ENCODE assay signal across 8 mouse cellular contexts in genomic region chr3:108147386-108148235, GRCm38 (mm10). TPM values are rescaled to one million over a fixed set of nuclear protein-coding genes. Genes with fewer than 3 reads are reported as not detected.
A peak's percentile ranks its signal among the peaks of the same experiment; 100 is the strongest.
DNase-seq lines count a peak whose midpoint lies in the region; ATAC-seq lines count a peak whose summit lies in the region.

No protein-coding gene starts in this region.

- peak; percentile 54; the same call in 1 of the 2 replicates for ATAC-seq in intestine, embryonic 14.5 days (replicated peaks; ENCODE audit: low FRiP score, low TSS enrichment, low read depth)
- ATAC-seq in megakaryocyte-erythroid progenitor cell, adult 5-6 weeks (replicated peaks; ENCODE audit: low FRiP score, low TSS enrichment, poor library complexity, severe bottlenecking), result peak; percentile 67

- no peak overlapping the region for H3K27ac ChIP-seq in intestine, embryonic 14.5 days (ENCODE audit: low read depth)

- H3K27me3 ChIP-seq in intestine, embryonic 14.5 days (replicated peaks; ENCODE audit: control insufficient read depth, insufficient read depth, low read length), result no peaks in the 10 kb centered on the region

- no peaks in the 10 kb centered on the region for H3K9me3 ChIP-seq in intestine, embryonic 14.5 days (ENCODE audit: control insufficient read depth, low read length)

- peak overlapping the region; percentile 20 for H3K4me2 ChIP-seq in intestine, embryonic 14.5 days (ENCODE audit: low read length)

- intact Hi-C loops in gastrocnemius, postnatal 36 days (cut with DNase I), result loop anchor here (10.0 kb wide), 1 partner anchor 213 kb away; the partner anchor contains the start of gene Gstm7
- intact Hi-C loops in left cerebral cortex, postnatal 10 days (cut with DNase I), result loop anchor here (5.0 to 10.0 kb wide), 3 partner anchors 75 to 280 kb away; partner anchors contain the start of gene Gstm7

- peaks cover 4% of the 10 kb centered on the region; the same call in 1 of the 2 replicates for H3K36me3 ChIP-seq in intestine, embryonic 14.5 days (ENCODE audit: control insufficient read depth, insufficient read depth, low read length)

- peaks cover 20% of the 10 kb centered on the region for H3K4me1 ChIP-seq in intestine, embryonic 14.5 days (replicated peaks; ENCODE audit: control insufficient read depth, insufficient read depth, low read length)

- no peak overlapping the region for H3K9ac ChIP-seq in intestine, embryonic 14.5 days (ENCODE audit: low read length)

- WGBS in intestine, embryonic 14.5 days, result 69% methylated on average over 11 of the region's 11 CpGs

- peak; percentile 87 to 95 for DNase-seq in adrenal gland, adult (ENCODE audit: inconsistent age in 2 of 2, low spot score in 1 of 2)
- DNase-seq in embryo, embryonic 11 days, result peak; percentile 85
- peak; percentile 82 to 86 for DNase-seq in gastrocnemius, postnatal 36 days
- DNase-seq in intestine, embryonic 14.5 days (ENCODE audit: low spot score), result peak; percentile 93
- peak; percentile 88 to 91 for DNase-seq in left cerebral cortex, postnatal 10 days (ENCODE audit: extremely low spot score in 1 of 2, low spot score in 2 of 2)
- DNase-seq in right cerebral cortex, postnatal 25 days, result peak; percentile 81
- DNase-seq in urinary bladder, postnatal 36 days (ENCODE audit: low spot score in 2 of 2), result peak; percentile 83 to 88

- no peak overlapping the region for H3K4me3 ChIP-seq in intestine, embryonic 14.5 days (ENCODE audit: low read depth, low read length)

RNA-seq across cellular contexts. Expression of gene Gnai3, which starts 1.7 kb away (rescaled TPM):
- 10 to 100 TPM in 1 of 2 experiments, 1 to 10 TPM in 1; 9.7 to 11.3 TPM for total RNA-seq in gastrocnemius, postnatal 36 days (2021)
- polyA plus RNA-seq in intestine, embryonic 14.5 days (2014; fragmentation: Nextera tagmentation; extraction: Ambion mirVana), result 171 and 182 TPM in 2 replicates
- total RNA-seq in left cerebral cortex, postnatal 10 days (2021), result 10 to 100 TPM; 46.6 to 50.9 TPM
- total RNA-seq in megakaryocyte-erythroid progenitor cell, adult 5-6 weeks (2014; fragmentation: Nextera tagmentation), result 59.5 and 66.7 TPM in 2 replicates
- total RNA-seq in megakaryocyte-erythroid progenitor cell, adult 5-6 weeks (2017), result 114 and 126 TPM in 2 replicates

RNA-seq across cellular contexts. Expression of gene Gpr61, which starts 7.1 kb away (rescaled TPM):
- total RNA-seq in gastrocnemius, postnatal 36 days (2021), result not detected
- polyA plus RNA-seq in intestine, embryonic 14.5 days (2014; fragmentation: Nextera tagmentation; extraction: Ambion mirVana), result 0.04 and 0.26 TPM in 2 replicates
- total RNA-seq in left cerebral cortex, postnatal 10 days (2021), result 10 to 100 TPM; 20.4 to 21.3 TPM
- total RNA-seq in megakaryocyte-erythroid progenitor cell, adult 5-6 weeks (2014; fragmentation: Nextera tagmentation), result not detected in 2 replicates
- total RNA-seq in megakaryocyte-erythroid progenitor cell, adult 5-6 weeks (2017), result not detected in 2 replicates

RNA-seq across cellular contexts. Expression of gene Amigo1, which starts 38.5 kb away (rescaled TPM):
- total RNA-seq in gastrocnemius, postnatal 36 days (2021), result 10 to 100 TPM; 23.3 to 27.5 TPM
- polyA plus RNA-seq in intestine, embryonic 14.5 days (2014; fragmentation: Nextera tagmentation; extraction: Ambion mirVana), result 3.0 and 3.5 TPM in 2 replicates
- total RNA-seq in left cerebral cortex, postnatal 10 days (2021), result 10 to 100 TPM; 36.4 to 38.5 TPM
- total RNA-seq in megakaryocyte-erythroid progenitor cell, adult 5-6 weeks (2014; fragmentation: Nextera tagmentation), result 1.3 and 2.3 TPM in 2 replicates
- total RNA-seq in megakaryocyte-erythroid progenitor cell, adult 5-6 weeks (2017), result 0.66 and 1.9 TPM in 2 replicates

RNA-seq across cellular contexts. Expression of gene Cyb561d1, which starts 53.4 kb away (rescaled TPM):
- total RNA-seq in gastrocnemius, postnatal 36 days (2021), result 1 to 10 TPM; 2.5 to 3.1 TPM
- polyA plus RNA-seq in intestine, embryonic 14.5 days (2014; fragmentation: Nextera tagmentation; extraction: Ambion mirVana), result 2.3 and 2.6 TPM in 2 replicates
- 10 to 100 TPM; 11.0 to 12.7 TPM for total RNA-seq in left cerebral cortex, postnatal 10 days (2021)
- 3.8 and 5.0 TPM in 2 replicates for total RNA-seq in megakaryocyte-erythroid progenitor cell, adult 5-6 weeks (2014; fragmentation: Nextera tagmentation)
- 3.5 and 4.6 TPM in 2 replicates for total RNA-seq in megakaryocyte-erythroid progenitor cell, adult 5-6 weeks (2017)

RNA-seq across cellular contexts. Expression of gene Gnat2, which starts 55.0 kb away (rescaled TPM):
- total RNA-seq in gastrocnemius, postnatal 36 days (2021), result under 1 TPM; 0.25 to 0.28 TPM
- 0.93 and 1.6 TPM in 2 replicates for polyA plus RNA-seq in intestine, embryonic 14.5 days (2014; fragmentation: Nextera tagmentation; extraction: Ambion mirVana)
- total RNA-seq in left cerebral cortex, postnatal 10 days (2021), result not detected
- total RNA-seq in megakaryocyte-erythroid progenitor cell, adult 5-6 weeks (2014; fragmentation: Nextera tagmentation), result 0.64 TPM in 1 of 2 replicates, not detected in the other
- total RNA-seq in megakaryocyte-erythroid progenitor cell, adult 5-6 weeks (2017), result 1.7 TPM in 1 of 2 replicates, not detected in the other

Comparison
In these comparisons a context has a peak if more than half of its experiments do, and no peak if none do; other contexts are left out.
1. RNA of gene Gpr61, which starts 7.1 kb away (total RNA-seq): 20.4 to 21.3 TPM in left cerebral cortex, postnatal 10 days; not detected in gastrocnemius, postnatal 36 days and not detected in megakaryocyte-erythroid progenitor cell, adult 5-6 weeks; every median in the first group is over 10 times any median in the second.
2. RNA of gene Amigo1, which starts 38.5 kb away (total RNA-seq): 36.4 to 38.5 TPM in left cerebral cortex, postnatal 10 days and 23.3 to 27.5 TPM in gastrocnemius, postnatal 36 days; 0.66 to 2.3 TPM in megakaryocyte-erythroid progenitor cell, adult 5-6 weeks; every median in the first group is over 4 times any median in the second.
3. Peak in every context shown above with its lines, with median percentiles within 50 percentile points of each other: DNase-seq.